Mouse (Mus musculus): ENCODE measurements around the gene Klf12. TPM values are rescaled to one million over a fixed set of nuclear protein-coding genes. Genes with fewer than 3 reads are reported as not detected.

The Klf12 gene
- polyA plus RNA-seq (2012; rRNA removed): 4.7 TPM in 2 replicates

DNA sequence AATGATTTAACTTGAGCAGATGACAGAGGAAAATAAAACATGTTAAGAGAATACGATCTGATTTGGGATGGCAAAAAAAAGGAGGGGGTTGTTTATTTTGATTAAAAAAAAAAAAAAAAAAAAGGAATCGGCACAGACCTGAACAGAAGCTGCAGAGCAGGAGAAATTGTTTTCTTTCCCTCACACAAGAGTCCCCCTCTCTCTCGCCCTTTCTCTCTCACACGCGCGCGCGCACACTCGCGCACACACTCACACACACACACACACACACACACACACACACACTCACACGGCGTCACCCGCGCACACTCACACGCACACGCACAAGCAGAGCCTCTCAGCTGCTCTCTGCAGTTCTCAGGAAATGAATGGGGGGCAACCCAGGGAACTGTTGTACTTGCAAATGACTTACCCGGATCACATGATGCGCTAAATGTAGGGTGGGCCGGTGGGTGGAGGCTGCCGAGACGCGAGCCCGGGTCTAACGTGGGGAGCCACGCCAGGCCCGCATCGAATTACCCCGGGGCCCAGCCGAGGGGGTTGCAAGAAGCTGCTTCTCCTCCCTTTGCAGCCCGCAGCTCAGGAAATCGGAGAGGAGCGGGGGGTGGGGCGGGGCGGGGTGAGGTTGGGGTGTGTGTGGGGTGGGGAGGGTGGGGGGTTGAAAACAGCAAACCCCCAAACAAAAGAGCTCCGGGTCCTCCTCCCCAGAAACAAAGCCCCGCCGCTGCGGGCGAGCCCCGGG is at the start of gene Klf12:
Klf12 (minus strand) TSS at position 561 of the 742 bp plus-strand sequence.

Data from colon, adult 2 months (tissue).